Mouse (Mus musculus) midbrain, embryonic 14.5 days (tissue): Measurements from ENCODE around the gene Fbxo34. TPM values are rescaled to one million over a fixed set of nuclear protein-coding genes. Genes with fewer than 3 reads are reported as not detected.
A peak's percentile ranks its signal among the peaks of the same experiment; 100 is the strongest.
"Not testable (repeated sequence)": the region's sequence is repeated elsewhere in the genome, so short reads cannot be mapped to it uniquely, and the experiment has no call there.

Source experiments
- ATAC-seq: fragments of 200-750 bp; cut with Nextera tagmentation; 2 replicates; pipeline ENCODE4 v1.8.0; 2017; ENCODE audit warnings: moderate number of reproducible peaks, moderate library complexity; ENCODE audit not compliant: low FRiP score, low TSS enrichment
- DNase-seq: peaks from one replicate; pipeline ENCODE4 v3.0.0-alpha.2; 2015
- H3K27ac ChIP-seq: fragments of 300-500 bp; sonication (generic); replicated peaks from 2 replicates; pipeline ENCODE4 v1.5.1; 2014; ENCODE audit warnings: mild to moderate bottlenecking, low read depth, low read length, moderate library complexity
- H3K27me3 ChIP-seq: fragments of 300-500 bp; sonication (generic); 2 replicates; pipeline ENCODE4 v1.6.1; 2014; ENCODE audit warnings: low read length, control low read depth, mixed read lengths; ENCODE audit not compliant: control insufficient read depth, insufficient read depth
- H3K36me3 ChIP-seq: fragments of 300-500 bp; sonication (generic); 2 replicates; pipeline ENCODE4 v1.6.1; 2014; ENCODE audit warnings: low read length, control low read depth; ENCODE audit not compliant: control insufficient read depth, insufficient read depth
- H3K4me1 ChIP-seq: fragments of 300-500 bp; sonication (generic); 2 replicates; pipeline ENCODE4 v1.6.1; 2014; ENCODE audit warnings: mild to moderate bottlenecking, antibody characterized with exemption, low read length, control low read depth; ENCODE audit not compliant: control insufficient read depth, insufficient read depth
- H3K4me2 ChIP-seq: fragments of 300-500 bp; sonication (generic); 2 replicates; pipeline ENCODE4 v1.6.1; 2014; ENCODE audit warnings: mild to moderate bottlenecking, low read length, moderate library complexity
- H3K4me3 ChIP-seq: fragments of 300-500 bp; sonication (generic); replicated peaks from 2 replicates; pipeline ENCODE4 v1.5.1; 2014; ENCODE audit warnings: low read depth, low read length
- H3K9ac ChIP-seq: fragments of 300-500 bp; sonication (generic); replicated peaks from 2 replicates; pipeline ENCODE4 v1.6.1; 2014; ENCODE audit warnings: mild to moderate bottlenecking, low read length, moderate library complexity
- H3K9me3 ChIP-seq: fragments of 300-500 bp; sonication (generic); 2 replicates; pipeline ENCODE4 v1.6.1; 2016; ENCODE audit warnings: low read length, control low read depth, mixed read lengths; ENCODE audit not compliant: control insufficient read depth
- WGBS: fragments of 180-500 bp; shearing (Covaris S2); extraction: QIAGEN DNeasy Blood & Tissue Kit; methylation state at CpG from one replicate; pipeline ENCODE4 v1.1.7; 2014; 5-methylcytosine and 5-hydroxymethylcytosine counted together
- polyA plus RNA-seq: library from polyadenylated mRNA; unstranded; fragments of >200 nt; fragmentation: Nextera tagmentation; extraction: Ambion mirVana; gene quantifications from 2 replicates; pipeline ENCODE4 v1.2.1, GENCODE M21; 2014

Gene Fbxo34
- polyA plus RNA-seq, 1 experiment from 2014 or later = 33.2 TPM

DNA sequence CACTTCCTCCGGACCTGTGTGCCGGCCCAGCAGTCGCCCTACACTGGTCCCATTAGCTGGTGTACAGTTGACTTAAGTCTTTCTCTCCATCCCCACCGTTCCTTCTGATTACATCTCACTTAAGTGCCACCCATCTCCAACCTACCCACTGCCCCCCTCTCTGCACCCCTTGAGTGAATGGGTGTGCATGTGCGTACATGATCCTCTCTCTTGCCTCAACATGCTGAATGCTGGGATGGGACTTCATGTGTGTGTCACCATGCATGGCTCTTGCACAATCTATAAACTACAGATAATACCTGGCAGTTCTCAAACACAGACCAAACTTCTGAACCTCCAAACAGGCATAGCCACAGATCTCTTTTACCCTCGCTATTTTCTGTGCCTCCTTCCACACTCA, 101.4 kb downstream of the Fbxo34 start:
- no peaks in the 10 kb centered on the region for H3K4me1 ChIP-seq
- H3K9me3 ChIP-seq = no peaks in the 10 kb centered on the region
- DNase-seq (no peak), ATAC-seq (no peak)
- no peak overlapping the region for H3K4me2 ChIP-seq
- H3K36me3 ChIP-seq = peaks cover 73% of the 10 kb centered on the region
- H3K27ac ChIP-seq = no peak overlapping the region
- H3K9ac ChIP-seq = no peak overlapping the region
- H3K27me3 ChIP-seq = no peaks in the 10 kb centered on the region
- no peak overlapping the region for H3K4me3 ChIP-seq
- 96% methylated on average over 6 of the region's 6 CpGs for WGBS

DNA sequence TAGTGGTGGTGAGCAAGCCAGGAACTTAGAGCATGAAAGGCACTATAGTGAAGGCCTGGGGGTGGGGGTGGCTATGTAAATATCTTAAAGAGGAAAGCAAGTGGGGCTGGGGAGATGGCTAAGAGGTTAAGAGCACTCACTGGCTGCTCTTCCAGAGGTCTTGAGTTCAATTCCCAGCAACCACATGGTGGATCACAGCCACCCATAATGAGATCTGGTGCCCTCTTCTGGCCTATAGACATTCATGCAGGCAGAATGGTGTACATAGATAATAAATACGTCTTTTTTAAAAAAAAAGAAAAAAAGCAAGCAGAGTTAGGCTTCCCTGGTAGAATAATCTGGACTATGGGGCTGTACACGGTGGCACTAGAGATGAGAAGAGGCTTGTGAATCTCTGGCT, 103.2 kb downstream of the Fbxo34 start:
- WGBS = 90% methylated on average over 2 of the region's 2 CpGs
- no peak for ATAC-seq
- Histone ChIP-seq H3K4me3 (no peak overlapping the region), H3K4me2 (no peak overlapping the region), H3K27ac (no peak overlapping the region), H3K36me3 (peaks cover 61% of the 10 kb centered on the region), H3K4me1 (no peaks in the 10 kb centered on the region), H3K27me3 (no peaks in the 10 kb centered on the region), H3K9ac (no peak overlapping the region), H3K9me3 (no peaks in the 10 kb centered on the region)
- DNase-seq = no peak

DNA sequence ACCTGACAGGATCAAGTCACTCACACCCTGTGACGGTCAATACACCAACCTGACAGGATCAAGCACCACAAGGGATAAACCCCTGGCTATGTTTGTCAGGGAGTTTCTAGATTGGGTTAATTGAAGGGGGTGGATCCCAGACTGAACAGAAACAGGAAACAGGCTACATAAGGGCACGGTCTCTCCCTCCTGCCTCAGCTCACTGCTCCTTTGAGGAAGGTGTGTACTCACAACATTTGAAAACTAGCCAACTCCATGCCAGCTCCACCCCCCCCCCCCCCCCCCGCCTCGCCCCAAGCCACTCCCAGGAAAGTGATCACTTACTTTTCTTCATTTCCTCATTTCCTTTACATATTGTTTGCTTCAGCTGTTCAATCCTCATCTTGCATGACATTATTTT, 104.0 kb downstream of the Fbxo34 start:
- Histone ChIP-seq H3K4me3 (no peak overlapping the region), H3K4me2 (no peak overlapping the region), H3K4me1 (no peaks in the 10 kb centered on the region), H3K9me3 (no peaks in the 10 kb centered on the region), H3K36me3 (peaks cover 53% of the 10 kb centered on the region), H3K27ac (no peak overlapping the region), H3K27me3 (no peaks in the 10 kb centered on the region), H3K9ac (no peak overlapping the region)
- 96% methylated on average over 4 of the region's 4 CpGs for WGBS
- ATAC-seq (no peak), DNase-seq (no peak)

- DNase-seq (no peak), ATAC-seq (no peak)
- Histone ChIP-seq H3K4me1 (no peaks in the 10 kb centered on the region), H3K4me2 (no peak overlapping the region), H3K36me3 (peaks cover 47% of the 10 kb centered on the region), H3K9me3 (no peaks in the 10 kb centered on the region), H3K27me3 (no peaks in the 10 kb centered on the region), H3K9ac (no peak overlapping the region), H3K4me3 (no peak overlapping the region), H3K27ac (no peak overlapping the region)
- WGBS = 94% methylated on average over 5 of the region's 5 CpGs
These were observed 105.0 kb downstream of the Fbxo34 start for GRCm38 (mm10) chr14:47555225-47555624.

DNA sequence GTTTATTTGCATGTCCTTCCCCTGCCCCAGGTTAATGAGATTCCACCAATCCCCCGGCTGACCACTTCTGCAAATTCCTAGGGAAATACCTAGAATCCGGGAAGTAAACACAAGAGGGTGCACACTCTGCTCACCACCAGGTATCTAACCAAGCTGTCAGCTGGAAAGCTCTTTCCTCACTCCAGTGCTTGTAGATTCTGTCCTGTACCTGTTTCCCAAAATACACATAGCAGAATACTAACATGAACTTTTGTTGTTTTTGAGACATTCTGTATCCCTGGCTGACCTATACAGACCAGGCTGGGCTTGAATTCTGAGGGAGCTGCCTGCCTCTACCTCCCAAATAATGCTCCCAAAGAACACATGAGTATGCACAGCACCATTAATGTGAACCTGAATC, 110.5 kb downstream of the Fbxo34 start:
- ATAC-seq (no peak), DNase-seq (no peak)
- Histone ChIP-seq H3K9me3 (no peaks in the 10 kb centered on the region), H3K4me1 (no peaks in the 10 kb centered on the region), H3K4me3 (no peak overlapping the region), H3K36me3 (peaks cover 25% of the 10 kb centered on the region), H3K27me3 (no peaks in the 10 kb centered on the region), H3K27ac (no peak overlapping the region), H3K9ac (no peak overlapping the region), H3K4me2 (no peak overlapping the region)
- 95% methylated on average over 2 of the region's 2 CpGs for WGBS

DNA sequence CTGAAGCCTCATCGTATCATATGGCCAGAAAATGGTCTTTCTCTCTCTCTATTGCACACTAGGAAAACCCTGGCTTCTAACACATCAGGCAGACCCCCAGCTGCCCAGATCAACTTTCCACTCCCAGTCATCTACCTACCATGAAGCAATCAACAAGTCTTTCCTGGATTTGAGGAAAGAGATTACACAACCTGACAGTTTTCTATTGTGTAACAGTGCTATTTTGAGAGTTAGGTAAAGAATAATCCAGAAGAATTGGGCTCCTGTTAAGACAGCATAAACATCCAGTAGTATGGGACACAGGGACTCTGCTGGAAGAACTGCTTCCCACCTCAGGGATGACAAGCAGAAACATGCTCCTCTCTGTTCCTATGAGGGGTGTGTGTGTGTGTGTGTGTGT, 112.3 kb downstream of the Fbxo34 start:
- ATAC-seq = no peak
- Histone ChIP-seq H3K9me3 (no peaks in the 10 kb centered on the region), H3K36me3 (peaks cover 16% of the 10 kb centered on the region), H3K9ac (no peak overlapping the region), H3K27me3 (no peaks in the 10 kb centered on the region), H3K4me2 (no peak overlapping the region), H3K27ac (no peak overlapping the region), H3K4me3 (no peak overlapping the region), H3K4me1 (peaks cover 6% of the 10 kb centered on the region)
- no peak for DNase-seq
- WGBS = 93% methylated on average over 1 of the region's 1 CpGs

DNA sequence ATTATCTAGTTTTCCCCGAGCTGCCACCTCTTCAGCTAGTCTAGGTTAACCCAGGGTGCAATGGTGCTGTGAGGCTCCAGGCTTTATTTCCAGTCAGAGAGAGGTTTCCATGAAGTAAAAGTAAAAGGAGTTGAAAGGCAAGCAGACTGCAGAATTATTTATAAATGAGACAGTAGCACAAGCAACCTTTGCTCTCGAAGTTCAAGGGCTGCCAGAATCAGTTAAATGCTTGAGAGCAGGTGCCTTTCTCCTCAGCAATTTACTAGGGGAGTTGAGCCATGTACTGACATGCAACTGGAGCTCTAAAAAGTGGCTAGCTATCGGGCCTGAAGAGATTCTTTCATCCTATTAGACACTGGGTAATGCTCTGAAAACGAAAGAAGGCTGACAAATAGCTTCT, 112.9 kb downstream of the Fbxo34 start:
- Histone ChIP-seq H3K9me3 (no peaks in the 10 kb centered on the region), H3K27ac (no peak overlapping the region), H3K9ac (no peak overlapping the region), H3K36me3 (peaks cover 12% of the 10 kb centered on the region), H3K4me3 (no peak overlapping the region), H3K4me1 (peaks cover 8% of the 10 kb centered on the region), H3K4me2 (no peak overlapping the region), H3K27me3 (no peaks in the 10 kb centered on the region)
- ATAC-seq (no peak), DNase-seq (no peak)
- WGBS = 87% methylated on average over 4 of the region's 4 CpGs

DNA sequence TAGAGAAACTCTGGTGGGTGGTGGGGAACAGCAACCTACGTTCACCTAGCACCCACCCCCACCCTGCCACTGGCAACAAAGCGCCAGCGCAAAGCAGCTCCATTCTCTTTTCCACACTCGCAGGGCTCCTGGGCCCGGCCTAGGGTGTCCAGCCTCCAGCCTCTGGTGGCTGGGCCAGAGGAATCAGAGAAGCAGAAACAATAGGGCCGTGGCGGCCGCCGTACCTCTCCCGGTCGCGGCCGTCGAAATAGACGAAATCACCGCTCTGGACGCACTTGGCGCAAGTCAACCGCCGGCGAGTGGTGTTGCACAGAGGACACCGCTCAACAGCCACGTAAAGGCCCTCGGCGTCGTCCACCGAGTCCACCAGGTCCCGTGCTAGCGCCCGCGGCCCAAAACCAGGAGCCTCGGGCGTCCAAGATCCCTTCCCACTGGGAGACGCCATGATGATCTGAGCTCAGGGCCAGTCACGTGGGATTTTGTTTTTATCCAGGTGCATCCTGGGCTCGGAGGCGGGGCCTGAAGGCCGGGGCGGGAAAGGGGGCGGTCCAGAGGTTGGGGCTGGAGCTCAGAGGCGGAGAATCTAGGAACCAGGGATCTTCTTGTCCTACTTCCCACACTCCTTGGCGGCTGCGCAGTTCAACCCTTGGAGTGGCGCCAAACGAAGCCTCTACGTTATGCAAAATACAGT, 117.9 kb downstream of the Fbxo34 start:
- Histone ChIP-seq H3K27me3 (no peaks in the 10 kb centered on the region), H3K9me3 (no peaks in the 10 kb centered on the region), H3K9ac (peak overlapping the region; percentile 77), H3K4me1 (peaks cover 8% of the 10 kb centered on the region), H3K36me3 (peaks cover 8% of the 10 kb centered on the region; the same call in 1 of the 2 replicates), H3K4me2 (peak overlapping the region; percentile 88), H3K4me3 (peak overlapping the region; percentile 83), H3K27ac (peak overlapping the region; percentile 63)
- DNase-seq (peak; percentile 98), ATAC-seq (peak; percentile 99)
- under 1% methylated on average over 46 of the region's 46 CpGs for WGBS

DNA sequence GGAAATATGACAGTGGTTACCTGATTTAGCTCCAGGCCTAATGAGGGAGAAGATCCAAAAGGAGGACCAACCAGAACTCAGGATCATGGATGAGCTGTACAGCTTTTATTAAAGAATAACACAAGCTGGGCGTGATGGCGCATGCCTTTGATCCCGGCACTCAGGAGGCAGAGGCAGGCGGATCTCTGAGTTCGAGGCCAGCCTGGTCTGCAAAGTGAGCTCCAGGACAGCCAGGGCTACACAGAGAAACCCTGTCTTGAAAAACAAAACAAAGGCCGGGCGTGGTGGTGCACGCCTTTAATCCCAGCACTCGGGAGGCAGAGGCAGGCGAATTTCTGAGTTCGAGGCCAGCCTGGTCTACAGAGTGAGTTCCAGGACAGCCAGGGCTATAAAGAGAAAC, 120.3 kb downstream of the Fbxo34 start, which contains the start of gene Atg14:
Gene Atg14 (minus strand): TSS at position 101 of the 400 bp plus-strand sequence.
- H3K4me1 ChIP-seq = not testable (repeated sequence)
- 95% methylated on average over 11 of the region's 11 CpGs for WGBS

More for the DNA sequence above, 120.3 kb downstream of the Fbxo34 start, which contains the start of gene Atg14:
- not testable (repeated sequence) for H3K27me3 ChIP-seq, H3K4me2 ChIP-seq, H3K4me3 ChIP-seq, ATAC-seq, H3K36me3 ChIP-seq, H3K9ac ChIP-seq, H3K27ac ChIP-seq, DNase-seq, H3K9me3 ChIP-seq
